Mouse (Mus musculus) neural tube, embryonic 11.5 days (tissue): ENCODE results near the gene Syde1. TPM values are rescaled to one million over a fixed set of nuclear protein-coding genes. Genes with fewer than 3 reads are reported as not detected.

Experiments
- ATAC-seq: fragments of 200-750 bp; cut with Nextera tagmentation; 2 replicates; pipeline ENCODE4 v1.8.0; 2017; ENCODE audit warnings: moderate number of reproducible peaks, mild to moderate bottlenecking, moderate TSS enrichment, moderate library complexity; ENCODE audit not compliant: insufficient read depth, low FRiP score, low TSS enrichment
- DNase-seq: peaks from one replicate; pipeline ENCODE4 v3.0.0-alpha.2; 2015; ENCODE audit warnings: low spot score
- H3K27ac ChIP-seq: fragments of 300-500 bp; sonication (generic); 2 replicates; pipeline ENCODE4 v1.5.1; 2014; ENCODE audit warnings: low read depth, mild to moderate bottlenecking, low read length
- H3K27me3 ChIP-seq: fragments of 300-500 bp; sonication (generic); 2 replicates; pipeline ENCODE4 v1.6.1; 2014; ENCODE audit warnings: mild to moderate bottlenecking, low read length, mixed read lengths; ENCODE audit not compliant: control insufficient read depth, insufficient read depth
- H3K36me3 ChIP-seq: fragments of 300-500 bp; sonication (generic); 2 replicates; pipeline ENCODE4 v1.6.1; 2014; ENCODE audit warnings: mild to moderate bottlenecking, low read length, moderate library complexity, mixed read lengths; ENCODE audit not compliant: control insufficient read depth, insufficient read depth
- H3K4me1 ChIP-seq: fragments of 300-500 bp; sonication (generic); 2 replicates; pipeline ENCODE4 v1.6.1; 2014; ENCODE audit warnings: low read length, mixed read lengths; ENCODE audit not compliant: control insufficient read depth, insufficient read depth
- H3K4me2 ChIP-seq: fragments of 300-500 bp; sonication (generic); 2 replicates; pipeline ENCODE4 v1.6.1; 2014; ENCODE audit warnings: low read depth, mild to moderate bottlenecking, moderate library complexity
- H3K4me3 ChIP-seq: fragments of 300-500 bp; sonication (generic); 2 replicates; pipeline ENCODE4 v1.5.1; 2014; ENCODE audit warnings: low read depth, low read length
- H3K9ac ChIP-seq: fragments of 300-500 bp; sonication (generic); 2 replicates; pipeline ENCODE4 v1.6.1; 2014; ENCODE audit warnings: mild to moderate bottlenecking, low read length
- H3K9me3 ChIP-seq: fragments of 300-500 bp; sonication (generic); 2 replicates; pipeline ENCODE4 v1.6.1; 2016; ENCODE audit warnings: low read length; ENCODE audit not compliant: control insufficient read depth
- WGBS: fragments of 180-500 bp; shearing (Covaris S2); extraction: QIAGEN DNeasy Blood & Tissue Kit; methylation state at CpG from one replicate; pipeline ENCODE4 v1.1.7; 2014; 5-methylcytosine and 5-hydroxymethylcytosine counted together
- polyA plus RNA-seq: library from polyadenylated mRNA; unstranded; fragments of >200 nt; fragmentation: Nextera tagmentation; extraction: Ambion mirVana; gene quantifications from 2 replicates; pipeline ENCODE4 v1.2.1, GENCODE M21; 2014

Gene Syde1
- polyA plus RNA-seq, 1 experiment from 2014 or later = 14.0 TPM

GRCm38 (mm10) chr10:78573226-78573625, 18.5 kb downstream of the Syde1 start:
- no peak overlapping the region for H3K9ac ChIP-seq
- H3K27me3 ChIP-seq = no peaks in the 10 kb centered on the region
- H3K9me3 ChIP-seq = no peaks in the 10 kb centered on the region
- no peaks in the 10 kb centered on the region for H3K36me3 ChIP-seq
- H3K4me2 ChIP-seq = no peak overlapping the region
- H3K4me1 ChIP-seq = 0 out of 2 replicates have a peak, but pooled peaks cover 4% of the 10 kb centered on the region
- ATAC-seq (no peak), DNase-seq (no peak)
- H3K27ac ChIP-seq = no peak overlapping the region
- H3K4me3 ChIP-seq = no peak overlapping the region
- WGBS = 81% methylated on average over 3 of the region's 3 CpGs

- Histone ChIP-seq H3K9me3 (no peaks in the 10 kb centered on the region), H3K27me3 (no peaks in the 10 kb centered on the region), H3K9ac (no peak overlapping the region), H3K4me2 (no peak overlapping the region), H3K4me3 (no peak overlapping the region), H3K4me1 (0 out of 2 replicates have a peak, but pooled peaks cover 4% of the 10 kb centered on the region), H3K36me3 (no peaks in the 10 kb centered on the region), H3K27ac (no peak overlapping the region)
- no peak for ATAC-seq
- WGBS = 69% methylated on average over 2 of the region's 2 CpGs
- no peak for DNase-seq
Measured at GRCm38 (mm10) chr10:78570897-78571296, 20.9 kb downstream of the Syde1 start.

- WGBS = 70% methylated on average over 6 of the region's 6 CpGs
- no peaks in the 10 kb centered on the region for H3K27me3 ChIP-seq
- no peak overlapping the region for H3K27ac ChIP-seq
- H3K9me3 ChIP-seq = no peaks in the 10 kb centered on the region
- H3K9ac ChIP-seq = no peak overlapping the region
- DNase-seq = no peak
- 0 out of 2 replicates have a peak, but pooled peaks cover 4% of the 10 kb centered on the region for H3K4me1 ChIP-seq
- H3K36me3 ChIP-seq = no peaks in the 10 kb centered on the region
- no peak overlapping the region for H3K4me2 ChIP-seq
- H3K4me3 ChIP-seq = no peak overlapping the region
- no peak for ATAC-seq
Measured at GRCm38 (mm10) chr10:78570416-78570815, 21.3 kb downstream of the Syde1 start.

DNA sequence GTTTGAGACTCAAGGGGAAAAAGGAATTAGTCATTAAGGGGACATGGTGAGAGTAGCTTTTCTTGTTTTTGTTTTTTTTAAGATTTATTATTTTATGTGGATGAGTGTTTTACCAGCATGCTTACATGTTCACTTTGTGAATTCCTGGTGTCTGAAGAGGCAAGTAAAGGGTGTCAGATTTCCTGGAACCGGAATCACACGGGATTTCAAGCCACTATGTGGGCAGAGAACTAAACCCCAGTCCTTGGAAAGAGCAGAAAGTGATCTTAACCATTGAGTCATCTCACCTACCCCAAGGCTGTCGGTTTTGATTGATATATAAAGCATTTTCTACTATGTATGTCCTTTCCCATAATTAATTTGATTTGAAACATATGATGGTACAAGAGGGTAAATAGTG, 22.1 kb downstream of the Syde1 start:
- no peaks in the 10 kb centered on the region for H3K4me1 ChIP-seq
- no peak overlapping the region for H3K27ac ChIP-seq
- ATAC-seq = no peak
- H3K9me3 ChIP-seq = no peaks in the 10 kb centered on the region
- no peak overlapping the region for H3K4me2 ChIP-seq
- H3K4me3 ChIP-seq = no peak overlapping the region
- H3K9ac ChIP-seq = no peak overlapping the region
- 65% methylated on average over 3 of the region's 3 CpGs for WGBS
- DNase-seq = no peak
- no peaks in the 10 kb centered on the region for H3K36me3 ChIP-seq
- no peaks in the 10 kb centered on the region for H3K27me3 ChIP-seq

DNA sequence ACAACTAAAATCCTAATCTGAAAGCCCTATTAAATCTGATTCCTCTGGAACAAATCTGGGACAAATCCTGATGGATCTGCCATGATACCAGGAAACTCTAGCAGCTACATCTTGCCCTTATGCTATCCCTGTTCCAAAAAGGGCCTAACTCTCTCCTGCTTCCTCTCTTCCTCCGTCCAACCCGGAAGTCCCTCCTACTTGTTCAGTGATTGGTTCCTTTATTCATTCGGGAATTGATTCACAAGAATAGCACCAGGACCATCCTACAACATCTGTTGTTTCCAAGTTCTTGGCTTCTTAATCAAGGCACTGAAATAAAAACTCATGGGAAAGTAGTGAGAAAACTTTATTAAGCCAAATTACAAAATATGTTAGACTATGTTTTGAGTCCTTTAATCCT, 22.6 kb downstream of the Syde1 start:
- Histone ChIP-seq H3K27me3 (no peaks in the 10 kb centered on the region), H3K9me3 (no peaks in the 10 kb centered on the region), H3K4me3 (no peak overlapping the region), H3K9ac (no peak overlapping the region), H3K36me3 (no peaks in the 10 kb centered on the region), H3K4me1 (no peaks in the 10 kb centered on the region), H3K27ac (no peak overlapping the region), H3K4me2 (no peak overlapping the region)
- ATAC-seq = no peak
- whole genome bisulfite sequencing = 91% methylated on average over 3 of the region's 3 CpGs
- DNase-seq = no peak

DNA sequence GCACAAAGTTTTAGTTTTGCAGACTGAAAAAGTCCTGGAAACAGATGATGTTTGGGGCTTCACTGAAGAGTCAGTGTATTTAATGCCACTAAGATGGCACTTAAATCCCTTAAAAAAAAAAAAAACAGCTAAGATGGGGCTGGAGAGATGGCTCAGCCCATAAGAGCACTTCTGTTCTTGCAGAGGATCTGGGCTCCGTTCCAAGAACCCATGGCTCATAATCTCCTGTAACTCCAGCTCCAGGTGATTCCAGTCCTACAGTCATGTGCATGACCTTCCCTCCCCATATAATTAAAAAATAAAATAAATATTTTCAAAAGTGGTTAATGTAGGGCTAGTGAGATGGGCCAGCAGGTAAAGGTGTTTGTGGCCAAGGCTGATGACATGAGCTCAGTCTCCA, 26.7 kb downstream of the Syde1 start:
- Histone ChIP-seq H3K9me3 (no peaks in the 10 kb centered on the region), H3K4me2 (no peak overlapping the region), H3K27ac (no peak overlapping the region), H3K4me3 (no peak overlapping the region), H3K9ac (no peak overlapping the region), H3K27me3 (no peaks in the 10 kb centered on the region), H3K36me3 (no peaks in the 10 kb centered on the region), H3K4me1 (no peaks in the 10 kb centered on the region)
- ATAC-seq (no peak), DNase-seq (no peak)
- 93% methylated on average over 1 of the region's 1 CpGs for WGBS

- Histone ChIP-seq H3K4me3 (no peak overlapping the region), H3K9me3 (no peaks in the 10 kb centered on the region), H3K4me1 (no peaks in the 10 kb centered on the region), H3K27me3 (no peaks in the 10 kb centered on the region), H3K9ac (no peak overlapping the region), H3K27ac (no peak overlapping the region), H3K36me3 (no peaks in the 10 kb centered on the region), H3K4me2 (no peak overlapping the region)
- no peak for DNase-seq
- ATAC-seq = no peak
- 47% methylated on average over 2 of the region's 2 CpGs for WGBS
Measured at GRCm38 (mm10) chr10:78540943-78541342, 50.8 kb downstream of the Syde1 start.

Other genes starting within 250 kb of the Syde1 start
- gene Agpat3, start 239.5 kb downstream of the Syde1 start, polyA plus RNA-seq = 49.3 and 49.7 TPM in 2 replicates
- gene Rrp1, start 178.9 kb downstream of the Syde1 start, polyA plus RNA-seq = 257 and 278 TPM in 2 replicates
- 111 and 120 TPM in 2 replicates for gene Cstb, start 166.3 kb downstream of the Syde1 start, polyA plus RNA-seq
- 6.9 and 7.4 TPM in 2 replicates for gene Pdxk, start 127.0 kb downstream of the Syde1 start, polyA plus RNA-seq
- not detected in 2 replicates for gene Olfr1358, start 74.5 kb downstream of the Syde1 start, polyA plus RNA-seq
- gene Ilvbl, start 17.6 kb downstream of the Syde1 start, polyA plus RNA-seq = 31.8 and 33.6 TPM in 2 replicates
- gene Olfr1357, start 26.1 kb upstream of the Syde1 start, polyA plus RNA-seq = not detected in 2 replicates
- not detected in 2 replicates for gene Casp14, start 126.3 kb upstream of the Syde1 start, polyA plus RNA-seq
- not detected in 2 replicates for gene Ccdc105, start 161.1 kb upstream of the Syde1 start, polyA plus RNA-seq
- gene Slc1a6, start 188.5 kb upstream of the Syde1 start, polyA plus RNA-seq = 0.80 and 0.84 TPM in 2 replicates